Mouse (Mus musculus): Measurements from ENCODE around the gene Gfra1.

Gene Gfra1

DNA sequence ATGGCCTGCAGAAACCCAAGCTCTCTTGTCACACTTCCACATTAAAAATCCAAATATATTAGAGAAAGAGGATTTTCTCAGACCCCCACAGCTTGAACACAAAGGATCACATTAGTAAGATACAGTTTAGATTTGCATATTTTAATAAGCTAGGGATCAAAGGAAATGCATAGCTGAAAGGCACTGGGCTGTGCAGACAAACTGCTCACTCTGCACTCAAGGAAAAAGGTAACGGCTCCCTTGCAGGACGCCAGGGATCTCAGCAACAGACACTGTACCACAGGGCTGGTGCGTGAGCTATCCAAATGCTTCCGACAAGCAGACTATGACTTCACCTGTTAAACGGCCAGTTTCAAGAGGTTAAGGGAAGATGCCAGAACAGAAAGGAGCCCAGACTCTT lies 127.7 kb downstream of the Gfra1 start:
- DNase-seq (ENCODE audit: low spot score in 2 of 2): no peak

DNA sequence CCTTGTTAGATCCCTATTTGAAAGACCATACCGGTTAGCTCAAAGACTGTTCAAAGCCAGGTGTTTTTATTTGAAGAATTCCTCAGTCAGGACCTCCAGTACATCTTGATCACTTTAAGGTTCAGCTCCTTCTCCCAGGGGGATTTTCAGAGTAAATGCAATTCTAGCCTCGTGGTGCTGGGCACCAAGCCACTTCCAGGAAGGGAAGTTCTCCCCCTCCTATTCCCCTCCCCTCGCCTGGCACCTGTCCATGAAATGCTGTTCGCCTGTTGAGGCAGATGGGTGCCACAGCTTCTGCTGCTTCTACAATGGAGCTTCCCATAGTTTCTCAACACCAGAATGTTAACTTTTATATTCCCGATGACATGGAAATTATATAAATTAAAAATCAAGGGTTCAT lies 139.2 kb downstream of the Gfra1 start:
- no peak for DNase-seq (ENCODE audit: low spot score in 2 of 2)

DNA sequence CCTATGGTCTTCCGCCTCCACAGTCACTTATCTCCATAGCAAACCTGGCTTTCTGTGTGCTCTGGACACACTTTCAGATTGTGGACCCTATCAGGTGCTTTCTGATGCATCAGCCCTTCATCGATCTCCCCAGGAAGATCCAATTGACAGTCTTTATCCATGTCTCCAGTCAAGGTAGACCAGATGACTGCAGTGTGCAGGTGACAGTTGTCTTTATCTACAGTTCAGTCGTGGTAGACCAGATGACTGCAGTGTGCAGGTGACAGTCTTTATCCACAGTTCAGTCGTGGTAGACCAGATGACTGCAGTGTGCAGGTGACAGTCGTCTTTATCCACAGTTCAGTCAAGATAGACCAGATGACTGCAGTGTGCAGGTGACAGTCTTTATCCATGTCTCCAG lies 140.0 kb downstream of the Gfra1 start:
- no peak for DNase-seq (ENCODE audit: low spot score in 2 of 2)

DNA sequence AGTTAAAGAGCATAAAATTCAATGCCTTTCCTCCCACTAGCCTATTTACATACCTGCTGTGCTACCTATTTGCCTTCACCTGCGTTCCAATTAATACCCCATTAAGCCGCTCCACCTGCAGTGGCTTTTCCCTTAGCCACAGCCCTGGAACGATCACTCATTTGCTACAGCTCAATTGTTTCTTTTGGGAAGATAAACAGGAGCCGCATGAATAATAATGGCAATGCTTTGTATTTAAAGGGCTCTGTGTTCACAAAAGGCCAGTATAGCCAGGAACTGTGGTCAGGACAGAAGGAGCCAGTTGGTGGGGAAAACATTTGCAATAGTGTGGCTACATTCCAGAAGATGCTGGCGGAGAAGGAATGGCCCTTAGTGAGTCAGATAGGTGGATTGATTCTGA lies 141.1 kb downstream of the Gfra1 start:
- DNase-seq (ENCODE audit: low spot score in 2 of 2): no peak

DNA sequence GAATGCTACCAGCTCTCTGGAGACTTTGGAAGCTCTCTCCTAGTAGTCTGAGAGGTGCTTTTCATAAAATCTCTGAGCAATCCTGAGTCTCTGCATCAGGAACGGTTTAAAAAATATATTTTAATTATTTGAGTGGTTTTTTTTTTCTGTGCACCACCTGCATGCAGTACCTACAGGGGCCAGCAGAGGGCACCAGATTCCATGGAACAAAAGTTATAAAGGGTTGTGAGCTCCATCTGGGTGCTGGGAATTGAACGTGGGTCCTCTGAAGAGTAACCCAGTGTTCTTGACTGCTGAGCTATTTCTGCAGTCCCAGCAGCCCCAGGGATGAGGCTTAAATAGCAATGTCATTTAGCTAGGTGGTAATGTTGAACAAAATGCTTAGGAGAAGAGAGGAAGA lies 141.9 kb downstream of the Gfra1 start:
- no peak for DNase-seq (ENCODE audit: low spot score in 2 of 2)

DNA sequence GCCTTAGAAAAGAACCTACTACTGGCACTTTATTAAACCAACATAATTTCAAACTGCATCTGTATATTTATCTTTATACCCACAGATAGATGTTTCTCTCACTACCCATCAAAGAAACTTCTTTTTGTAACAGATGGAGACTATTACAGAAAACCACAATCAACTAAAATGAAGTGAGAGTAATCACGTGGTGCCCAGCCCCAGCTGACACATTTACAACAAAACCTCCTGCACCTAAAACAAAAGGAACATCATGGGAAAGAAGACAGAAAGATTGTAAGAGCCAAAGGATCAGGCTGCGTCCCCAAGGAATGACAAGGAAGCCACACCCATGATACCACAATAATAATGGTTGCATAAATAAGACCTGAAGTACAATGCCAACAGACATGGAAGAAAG lies 143.2 kb downstream of the Gfra1 start:
- no peak for DNase-seq (ENCODE audit: low spot score in 2 of 2)

DNA sequence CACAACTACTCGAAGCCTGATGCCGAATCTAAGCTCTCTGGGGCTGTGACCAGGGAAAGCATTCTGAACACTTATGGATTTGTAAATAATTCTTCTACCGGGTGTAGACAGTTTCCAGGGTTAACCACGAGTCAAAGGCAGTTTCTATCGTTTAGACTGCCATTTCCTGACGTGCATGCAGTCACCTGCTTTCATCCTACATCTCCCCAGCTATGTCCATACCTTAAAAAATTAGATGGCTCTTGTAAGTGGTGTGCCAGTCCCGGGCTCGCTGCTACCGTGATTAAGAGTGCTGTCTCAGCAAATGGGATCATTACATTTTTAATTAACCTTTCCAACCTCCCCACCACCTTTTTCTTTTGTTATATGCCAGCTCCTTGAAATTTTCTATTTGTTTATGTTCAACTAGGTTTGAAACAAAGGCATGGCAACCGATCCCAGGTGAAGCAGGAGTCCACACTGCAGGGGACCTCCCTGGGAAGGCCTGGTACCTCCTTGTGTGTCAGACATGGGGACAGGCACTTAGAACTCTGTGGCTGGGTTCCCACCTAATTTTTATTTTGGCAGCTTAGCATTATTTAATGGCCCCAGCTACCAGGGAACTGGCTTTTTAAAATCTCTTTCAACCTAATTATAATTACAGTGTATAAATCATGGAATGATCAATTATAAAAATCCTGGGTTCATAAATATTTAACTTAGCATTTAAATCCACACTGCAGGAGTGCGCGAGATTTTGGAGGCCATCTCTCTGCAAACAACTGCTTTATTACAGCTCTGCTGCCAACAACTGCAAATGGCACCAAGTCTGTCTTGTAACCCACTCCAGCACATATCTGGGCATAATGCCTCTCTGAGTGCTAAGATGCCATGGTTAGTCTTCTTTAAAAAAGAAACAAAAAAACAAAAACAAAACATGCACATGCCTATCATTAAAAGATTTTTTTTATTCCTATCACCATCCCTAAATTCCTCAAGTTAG lies 145.1 kb downstream of the Gfra1 start:
- no peak for DNase-seq (ENCODE audit: low spot score in 2 of 2)

DNA sequence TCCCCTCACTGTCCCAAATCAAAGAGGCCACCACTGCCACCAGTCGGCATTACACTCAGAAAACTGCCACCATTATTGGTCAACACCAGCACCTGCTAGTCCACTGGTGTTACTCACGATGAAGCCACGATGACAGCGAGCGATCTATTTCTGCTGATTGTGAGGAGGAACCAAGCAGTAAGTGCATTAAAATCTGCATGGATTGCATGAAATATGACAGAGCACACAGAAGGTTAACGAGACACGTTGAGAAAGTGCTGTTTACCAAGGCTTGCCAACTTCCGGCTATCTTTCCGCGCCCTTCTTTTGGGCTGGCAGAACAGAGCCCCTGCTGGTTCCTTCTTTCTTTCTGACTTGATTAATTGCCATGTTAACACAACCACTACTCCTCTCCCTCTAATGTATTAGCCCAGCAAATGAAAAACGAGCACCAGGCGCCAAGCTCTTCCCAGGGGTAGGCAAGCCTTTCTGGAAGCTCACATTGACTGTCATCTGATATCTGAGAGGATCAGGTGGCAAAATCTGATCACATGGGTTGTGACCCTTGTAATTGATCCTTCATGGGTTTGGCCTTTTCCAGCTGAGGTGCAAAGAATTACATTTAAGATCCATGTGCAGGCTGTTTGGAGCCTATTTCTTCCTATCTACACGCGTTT lies 146.0 kb downstream of the Gfra1 start:
- no peak for DNase-seq (ENCODE audit: low spot score in 2 of 2)

DNA sequence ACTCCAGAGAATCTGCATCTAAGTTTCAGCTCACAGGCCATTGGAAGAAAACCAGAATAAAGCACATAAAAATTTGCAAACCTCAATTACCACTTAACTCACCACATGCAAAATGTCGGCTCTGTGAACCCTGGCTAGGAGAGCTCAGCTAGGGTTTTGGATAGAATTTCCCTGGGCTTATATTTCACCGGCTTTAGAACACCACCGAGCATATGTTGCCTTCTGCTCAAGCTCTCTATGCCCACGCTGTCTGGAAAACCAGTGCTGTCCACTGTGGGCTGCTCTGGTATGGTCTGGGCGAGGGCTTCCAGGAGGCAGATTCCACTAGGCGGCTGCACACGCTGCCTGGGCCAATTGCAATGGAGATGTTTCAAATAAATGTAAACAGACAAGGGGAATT lies 154.6 kb downstream of the Gfra1 start:
- DNase-seq (ENCODE audit: low spot score in 2 of 2): no peak

DNA sequence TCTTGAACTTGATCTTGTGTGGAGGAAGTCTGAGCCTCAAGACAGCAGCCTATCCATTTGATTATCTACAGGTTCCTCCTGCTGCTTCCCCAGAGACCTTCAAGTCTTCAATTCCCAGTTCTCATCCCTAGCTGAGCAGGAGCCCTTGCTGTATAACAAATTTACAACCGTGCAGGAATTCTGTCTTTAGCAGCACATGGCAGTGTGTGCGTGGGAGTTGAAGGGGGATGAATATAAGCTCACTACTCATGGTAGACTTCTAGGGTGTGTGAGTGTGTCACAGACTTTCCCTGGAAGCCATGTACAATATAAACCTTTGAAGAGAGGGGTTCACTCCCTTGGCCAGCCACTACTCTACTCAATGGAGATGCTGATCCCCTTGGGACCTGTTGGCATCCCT lies 157.8 kb downstream of the Gfra1 start:
- no peak for DNase-seq (ENCODE audit: low spot score in 2 of 2)

DNA sequence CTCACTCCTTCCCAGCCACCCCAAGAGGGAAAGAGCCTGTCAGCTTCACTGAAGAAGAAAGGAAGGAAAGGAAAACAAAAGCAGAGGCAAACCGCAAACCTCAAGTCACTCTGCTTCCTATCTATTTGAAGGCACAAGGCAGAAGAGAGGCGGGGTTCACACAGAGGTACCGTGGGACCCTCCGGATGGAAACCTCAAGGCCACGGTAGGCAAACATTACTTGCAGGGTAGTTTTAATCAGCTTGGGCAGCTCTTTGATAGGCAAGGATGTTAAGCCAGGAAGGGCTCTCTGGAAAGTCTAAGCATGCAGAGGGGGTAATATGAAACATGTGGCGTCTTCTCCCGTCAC lies 158.9 kb downstream of the Gfra1 start:
- no peak for DNase-seq (ENCODE audit: low spot score in 2 of 2)

DNA sequence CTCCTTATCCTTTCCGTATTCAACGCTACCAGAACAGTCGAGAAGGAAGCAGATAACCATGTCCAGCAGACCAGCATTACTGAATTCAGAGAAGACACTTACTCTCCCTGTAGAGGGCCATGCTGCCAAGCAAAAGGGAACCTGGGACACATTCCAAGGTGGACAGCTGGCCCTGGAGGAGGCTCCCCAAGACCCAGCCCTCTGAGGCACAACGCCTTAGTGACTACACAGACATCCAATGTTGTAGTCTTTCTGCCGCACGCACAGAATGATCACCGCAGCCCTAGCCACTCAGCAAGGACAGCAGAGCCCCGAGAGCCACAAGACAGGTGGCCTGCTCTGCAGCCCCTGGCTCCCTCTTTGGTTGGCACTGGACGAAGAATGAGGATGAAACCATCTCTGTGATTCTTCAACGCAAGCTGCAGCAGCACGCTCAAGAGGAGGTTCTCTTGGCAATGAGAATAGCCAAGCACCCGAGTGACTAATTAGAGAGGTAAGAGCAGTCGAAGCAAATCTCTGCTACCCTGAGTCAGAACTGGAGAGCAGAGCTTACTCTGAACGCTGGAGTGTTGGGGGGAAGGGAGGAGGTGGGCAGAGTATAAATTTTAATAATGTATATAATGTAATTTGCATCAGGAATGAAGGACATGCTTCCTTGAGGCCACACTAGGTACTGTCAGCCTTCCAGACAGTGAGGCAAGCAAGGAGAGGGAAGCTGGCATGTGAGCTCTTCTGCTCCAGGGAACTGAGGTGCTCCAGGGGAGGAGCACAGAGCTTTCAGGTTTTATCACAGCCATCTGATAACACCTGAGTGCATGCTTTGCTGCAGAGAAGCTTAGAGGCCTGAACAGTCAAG lies 159.5 kb downstream of the Gfra1 start:
- no peak for DNase-seq (ENCODE audit: low spot score in 2 of 2)

DNA sequence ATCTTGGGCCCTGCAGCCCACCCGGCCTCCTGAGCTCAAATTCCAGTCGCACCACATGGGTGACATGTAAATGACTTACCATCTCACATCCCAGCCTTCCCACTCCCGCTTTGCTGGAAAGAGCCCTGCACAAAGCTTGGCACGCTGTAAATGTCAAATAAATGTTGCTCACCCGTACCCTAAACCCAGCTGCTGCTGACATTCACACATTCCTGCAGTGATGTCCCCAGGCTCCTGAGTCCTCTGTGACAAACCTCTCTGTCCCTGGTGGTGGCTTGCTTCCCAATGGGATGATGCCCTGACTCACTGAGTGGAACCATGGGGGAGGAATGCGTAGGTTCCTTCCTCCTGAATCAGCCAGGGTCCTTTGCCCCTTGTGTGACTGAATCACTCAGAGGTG lies 167.6 kb downstream of the Gfra1 start:
- DNase-seq (ENCODE audit: low spot score in 2 of 2): no peak

DNA sequence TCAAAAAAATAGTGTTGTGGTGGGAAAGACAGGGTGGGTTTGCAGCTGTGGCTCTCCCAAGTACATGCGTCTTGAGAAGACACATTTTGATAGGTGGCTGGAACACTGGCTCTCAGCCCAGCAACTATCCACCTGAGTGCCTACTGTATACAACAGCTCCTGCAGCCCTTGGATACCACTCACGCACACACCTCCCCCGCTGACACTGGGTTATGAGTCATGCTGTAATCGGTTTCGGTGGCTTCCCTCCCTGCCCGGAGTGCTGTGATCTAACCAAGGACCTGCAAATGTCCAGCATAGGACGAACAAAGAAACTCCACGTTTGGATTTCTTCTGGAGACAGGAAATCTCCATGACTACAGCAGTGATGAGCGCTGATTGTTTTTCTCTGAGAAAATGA lies 180.4 kb downstream of the Gfra1 start:
- DNase-seq (ENCODE audit: low spot score in 2 of 2): no peak

DNA sequence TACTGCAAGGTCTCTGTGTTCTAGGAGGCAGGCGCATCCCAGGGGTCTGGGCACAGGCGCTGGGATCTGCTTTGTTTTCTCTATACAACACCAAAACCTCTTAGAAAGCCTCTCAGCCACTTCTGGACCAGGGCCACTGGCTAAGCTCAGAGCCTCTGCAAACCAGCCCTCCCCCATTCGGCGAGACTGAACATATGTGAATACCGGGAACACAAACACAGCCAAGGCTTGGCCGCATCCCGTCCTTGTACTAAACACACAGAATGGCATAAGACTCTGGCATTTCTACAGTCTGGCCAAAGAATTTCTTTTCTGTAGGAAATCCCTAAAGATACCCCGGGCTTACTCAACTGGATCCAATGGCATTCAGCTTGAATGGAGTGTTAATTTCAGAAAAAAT lies 183.9 kb downstream of the Gfra1 start:
- no peak for DNase-seq (ENCODE audit: low spot score in 2 of 2)

DNA sequence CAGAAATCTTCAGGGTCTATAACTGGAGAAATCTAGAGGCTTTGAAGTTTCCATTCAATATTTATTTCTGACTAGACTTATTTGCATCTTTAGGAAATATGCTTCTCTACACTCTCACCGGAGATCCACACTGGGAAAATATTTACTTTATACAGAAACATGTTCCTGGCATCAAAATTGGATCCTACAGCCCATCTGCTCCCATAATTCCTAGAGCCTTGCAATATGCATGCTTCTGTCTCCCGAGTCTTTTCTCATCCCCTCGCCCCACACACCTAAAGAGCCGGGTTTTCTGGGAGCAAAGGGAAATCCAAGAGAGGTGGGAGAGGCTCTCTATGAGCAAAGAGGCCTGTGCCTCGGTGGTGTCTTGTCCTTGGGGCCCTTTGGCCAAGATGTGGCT lies 184.9 kb downstream of the Gfra1 start:
- DNase-seq (ENCODE audit: low spot score in 2 of 2): no peak

DNA sequence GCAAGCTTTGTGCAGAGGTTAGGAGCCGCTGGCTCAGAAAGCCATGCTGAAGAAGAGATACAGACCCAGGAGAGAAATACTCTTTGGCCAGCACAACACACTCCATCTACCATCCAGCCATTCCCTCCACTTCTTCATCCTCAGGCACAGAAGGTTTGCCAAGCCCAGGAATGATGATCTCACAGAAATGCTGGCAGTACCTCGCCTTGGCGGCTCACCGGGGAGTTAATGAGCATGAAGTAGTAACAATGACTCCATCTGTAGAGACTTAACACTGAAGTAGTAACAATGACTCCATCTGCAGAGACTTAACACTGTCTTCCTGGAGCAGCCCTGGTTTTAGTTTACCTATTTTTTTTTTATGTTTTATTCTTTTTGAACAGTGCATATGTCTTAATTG lies 187.2 kb downstream of the Gfra1 start:
- no peak for DNase-seq (ENCODE audit: low spot score in 2 of 2)

DNA sequence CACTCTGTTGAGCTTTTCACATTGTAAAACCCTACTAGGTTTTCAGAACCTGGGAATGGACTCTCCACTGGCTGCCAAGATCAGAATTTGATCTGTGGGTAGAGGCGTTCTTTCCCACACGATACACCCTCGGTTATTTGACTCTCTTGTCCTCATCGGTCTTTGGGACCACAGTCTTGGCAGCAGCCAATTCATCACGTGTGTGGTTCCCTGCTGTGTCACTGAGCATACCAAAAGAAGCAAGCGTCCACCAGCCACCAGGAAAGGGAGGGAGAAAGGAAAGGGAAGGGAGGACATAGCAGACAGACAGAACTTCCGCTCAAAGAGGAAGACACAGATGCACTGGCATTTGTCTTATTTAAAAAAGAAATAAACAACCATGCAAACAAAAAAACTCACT lies 189.1 kb downstream of the Gfra1 start:
- no peak for DNase-seq (ENCODE audit: low spot score in 2 of 2)

DNA sequence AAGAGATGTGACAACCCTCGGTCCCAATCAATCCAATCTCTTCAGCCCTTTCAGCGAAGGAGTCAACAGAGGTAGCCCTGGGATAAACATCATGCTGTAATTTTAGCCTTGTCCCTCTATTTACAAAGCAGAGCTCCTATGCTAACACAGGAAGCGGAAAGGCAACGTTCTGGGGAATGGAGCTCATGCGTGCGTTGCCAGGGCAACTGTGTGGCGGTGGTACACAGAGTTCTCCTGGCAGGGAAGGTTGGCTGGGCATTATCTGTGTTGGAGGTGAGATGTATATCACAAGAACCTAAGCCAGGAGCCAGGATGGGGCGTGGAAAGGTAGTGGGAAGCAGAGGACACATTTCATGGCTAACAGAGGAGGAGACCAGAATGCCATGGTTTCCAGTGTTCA lies 194.8 kb downstream of the Gfra1 start:
- no peak for DNase-seq (ENCODE audit: low spot score in 2 of 2)

DNA sequence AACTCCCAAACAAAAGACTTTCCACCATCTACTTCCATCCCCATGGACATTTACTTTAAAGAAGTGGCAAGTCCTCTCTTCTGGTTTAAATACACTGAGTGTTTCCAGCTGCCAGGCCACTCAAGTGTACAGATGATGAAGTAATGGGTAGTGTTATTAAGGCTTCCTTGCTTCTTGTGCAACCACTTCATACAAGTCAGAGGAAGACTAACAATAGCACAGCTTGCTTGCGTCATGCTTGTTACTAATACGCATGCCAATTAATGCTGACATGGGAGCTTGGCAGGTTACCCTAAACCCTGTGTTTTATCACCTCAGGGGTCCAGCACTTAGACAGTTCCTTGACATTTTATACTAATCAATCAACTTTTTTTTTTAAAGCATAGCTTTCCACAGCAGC lies 196.5 kb downstream of the Gfra1 start:
- no peak for DNase-seq (ENCODE audit: low spot score in 2 of 2)

DNA sequence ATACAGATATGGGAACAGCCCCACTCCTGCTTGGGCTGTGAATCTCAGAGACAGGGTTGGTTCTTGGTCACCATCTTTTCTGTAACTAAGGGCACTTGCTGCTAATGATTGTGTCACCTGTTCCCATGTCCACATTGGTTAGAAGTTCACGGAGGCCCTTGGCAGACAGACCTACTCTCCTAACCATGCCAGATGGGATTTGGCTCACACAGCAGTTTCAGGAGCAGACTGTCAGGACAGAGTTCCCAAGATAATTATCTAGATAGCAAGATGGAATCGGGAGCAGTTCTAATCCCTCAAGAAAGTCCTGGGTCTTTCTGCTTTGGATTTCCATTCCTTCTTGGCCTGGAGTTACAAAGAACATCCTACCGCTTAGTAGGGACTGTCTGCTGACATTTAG lies 199.2 kb downstream of the Gfra1 start:
- no peak for DNase-seq (ENCODE audit: low spot score in 2 of 2)

DNA sequence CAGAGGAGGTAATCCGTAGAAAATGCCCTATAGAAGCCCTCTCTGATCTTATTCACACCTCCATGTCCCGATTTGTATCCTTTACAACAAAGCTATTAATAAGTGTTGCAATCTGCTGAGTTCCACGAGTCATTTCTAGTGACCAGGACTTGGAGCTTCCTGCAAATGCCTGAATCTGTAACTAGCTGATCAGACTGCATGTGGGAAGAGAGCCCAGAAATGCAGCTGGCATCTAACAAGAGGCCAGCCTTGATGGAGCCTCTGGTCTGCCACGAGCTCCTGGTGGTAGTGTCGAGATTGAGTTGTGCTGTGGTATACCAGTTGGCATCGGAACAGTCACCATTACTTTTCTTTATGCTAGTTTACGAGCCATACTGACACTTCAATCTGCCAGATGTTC lies 200.3 kb downstream of the Gfra1 start:
- DNase-seq (ENCODE audit: low spot score in 2 of 2): no peak

DNA sequence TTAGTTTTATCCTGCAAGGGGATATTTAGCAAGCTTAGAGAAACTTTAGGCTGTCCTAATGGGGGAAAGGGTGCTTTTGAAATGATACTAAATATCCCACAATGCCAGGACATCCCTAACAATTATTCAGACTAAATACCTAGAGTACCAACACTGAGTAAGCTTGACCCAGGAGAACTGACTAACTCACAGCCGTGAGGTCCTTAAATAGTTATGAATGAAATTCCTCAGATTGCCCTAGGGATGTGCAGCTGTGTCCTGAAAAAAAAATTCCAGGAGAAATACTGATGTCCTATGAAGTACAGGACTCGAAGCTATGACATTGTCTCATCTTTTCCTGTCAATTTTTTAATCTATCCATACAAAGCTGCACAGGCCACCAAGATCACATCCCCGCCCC lies 201.5 kb downstream of the Gfra1 start:
- DNase-seq (ENCODE audit: low spot score in 2 of 2): no peak

All from urinary bladder, postnatal 4 days (tissue).